Mouse (Mus musculus) heart, embryonic 10.5 days (tissue): ENCODE data around the gene Mxra7. TPM values are rescaled to one million over a fixed set of nuclear protein-coding genes. Genes with fewer than 3 reads are reported as not detected.

Source experiments
- DNase-seq: peaks from one replicate; pipeline ENCODE4 v3.0.0-alpha.2; 2017; ENCODE audit warnings: low spot score
- H3K27ac ChIP-seq: fragments of 300-500 bp; sonication (generic); 2 replicates; pipeline ENCODE4 v1.5.1; 2016; ENCODE audit warnings: mild to moderate bottlenecking
- H3K27me3 ChIP-seq: fragments of 300-500 bp; sonication (generic); 2 replicates; pipeline ENCODE4 v1.6.1; 2016; ENCODE audit warnings: mild to moderate bottlenecking; ENCODE audit not compliant: poor library complexity, insufficient read depth, severe bottlenecking
- H3K36me3 ChIP-seq: fragments of 300-500 bp; sonication (generic); 2 replicates; pipeline ENCODE4 v1.6.1; 2016; ENCODE audit warnings: mild to moderate bottlenecking, moderate library complexity
- H3K4me1 ChIP-seq: fragments of 300-500 bp; sonication (generic); 2 replicates; pipeline ENCODE4 v1.6.1; 2016; ENCODE audit warnings: mild to moderate bottlenecking
- H3K4me3 ChIP-seq: fragments of 300-500 bp; sonication (generic); 2 replicates; pipeline ENCODE4 v1.5.1; 2016; ENCODE audit warnings: mild to moderate bottlenecking, moderate library complexity
- H3K9me3 ChIP-seq: fragments of 300-500 bp; sonication (generic); 2 replicates; pipeline ENCODE4 v1.6.1; 2016; ENCODE audit warnings: mild to moderate bottlenecking, moderate library complexity
- WGBS: fragments of 180-500 bp; shearing (Covaris S2); methylation state at CpG from one replicate; pipeline ENCODE4 v1.1.7; 2016; 5-methylcytosine and 5-hydroxymethylcytosine counted together
- polyA plus RNA-seq: library from polyadenylated mRNA; unstranded; fragments of >200 nt; fragmentation: Nextera tagmentation; extraction: Ambion mirVana; gene quantifications from 2 replicates; pipeline ENCODE4 v1.2.1, GENCODE M21; 2016

Mxra7 gene
- polyA plus RNA-seq, 1 experiment from 2014 or later = 17.9 TPM

GRCm38 (mm10) chr11:116810528-116810927 lies 17.3 kb downstream of the Mxra7 start:
- 77% methylated on average over 11 of the region's 11 CpGs for WGBS
- Histone ChIP-seq H3K36me3 (peaks cover 7% of the 10 kb centered on the region; the same call in 1 of the 2 replicates), H3K4me3 (no peak overlapping the region), H3K9me3 (no peaks in the 10 kb centered on the region), H3K4me1 (peaks cover 60% of the 10 kb centered on the region), H3K27me3 (peaks cover 12% of the 10 kb centered on the region), H3K27ac (no peak overlapping the region)
- DNase-seq = no peak

GRCm38 (mm10) chr11:116809520-116809919 lies 18.3 kb downstream of the Mxra7 start:
- Histone ChIP-seq H3K27ac (no peak overlapping the region), H3K27me3 (peaks cover 12% of the 10 kb centered on the region), H3K36me3 (peaks cover 7% of the 10 kb centered on the region; the same call in 1 of the 2 replicates), H3K4me3 (no peak overlapping the region), H3K9me3 (no peaks in the 10 kb centered on the region), H3K4me1 (peaks cover 51% of the 10 kb centered on the region)
- DNase-seq = no peak
- 81% methylated on average over 8 of the region's 8 CpGs for WGBS

- 70% methylated on average over 11 of the region's 11 CpGs for WGBS
- no peak overlapping the region for H3K4me3 ChIP-seq
- peaks cover 45% of the 10 kb centered on the region for H3K4me1 ChIP-seq
- no peaks in the 10 kb centered on the region for H3K9me3 ChIP-seq
- H3K27ac ChIP-seq = no peak overlapping the region
- peaks cover 7% of the 10 kb centered on the region; the same call in 1 of the 2 replicates for H3K36me3 ChIP-seq
- no peak for DNase-seq
- peaks cover 12% of the 10 kb centered on the region for H3K27me3 ChIP-seq
Observed at GRCm38 (mm10) chr11:116808811-116809395, 18.9 kb downstream of the Mxra7 start.

- Histone ChIP-seq H3K27ac (peak overlapping the region; percentile 76; the same call in 1 of the 2 replicates), H3K27me3 (peaks cover 12% of the 10 kb centered on the region), H3K36me3 (peaks cover 7% of the 10 kb centered on the region; the same call in 1 of the 2 replicates), H3K4me1 (peaks cover 36% of the 10 kb centered on the region), H3K9me3 (no peaks in the 10 kb centered on the region), H3K4me3 (no peak overlapping the region)
- peak; percentile 93 for DNase-seq
- WGBS = 26% methylated on average over 7 of the region's 7 CpGs
Observed at GRCm38 (mm10) chr11:116807938-116808606, 19.8 kb downstream of the Mxra7 start.

GRCm38 (mm10) chr11:116807526-116807925 lies 20.3 kb downstream of the Mxra7 start:
- peak overlapping the region; percentile 76 for H3K27ac ChIP-seq
- WGBS = 67% methylated on average over 3 of the region's 3 CpGs
- H3K9me3 ChIP-seq = no peaks in the 10 kb centered on the region
- DNase-seq = no peak
- peaks cover 12% of the 10 kb centered on the region for H3K27me3 ChIP-seq
- peaks cover 7% of the 10 kb centered on the region; the same call in 1 of the 2 replicates for H3K36me3 ChIP-seq
- no peak overlapping the region for H3K4me3 ChIP-seq
- peaks cover 31% of the 10 kb centered on the region for H3K4me1 ChIP-seq

- H3K27ac ChIP-seq = peak overlapping the region; percentile 76
- H3K4me3 ChIP-seq = no peak overlapping the region
- H3K36me3 ChIP-seq = peaks cover 7% of the 10 kb centered on the region; the same call in 1 of the 2 replicates
- H3K9me3 ChIP-seq = no peaks in the 10 kb centered on the region
- H3K4me1 ChIP-seq = peaks cover 27% of the 10 kb centered on the region
- WGBS = 59% methylated on average over 7 of the region's 7 CpGs
- H3K27me3 ChIP-seq = peaks cover 12% of the 10 kb centered on the region
- DNase-seq = no peak
Observed at GRCm38 (mm10) chr11:116807116-116807515, 20.7 kb downstream of the Mxra7 start.

GRCm38 (mm10) chr11:116806136-116807071 lies 21.4 kb downstream of the Mxra7 start:
- DNase-seq = no peak
- WGBS = 68% methylated on average over 15 of the region's 15 CpGs
- H3K4me3 ChIP-seq = no peak overlapping the region
- peaks cover 21% of the 10 kb centered on the region for H3K4me1 ChIP-seq
- H3K27ac ChIP-seq = peak overlapping the region; percentile 67; the same call in 1 of the 2 replicates
- H3K36me3 ChIP-seq = peaks cover 7% of the 10 kb centered on the region; the same call in 1 of the 2 replicates
- H3K9me3 ChIP-seq = no peaks in the 10 kb centered on the region
- peaks cover 12% of the 10 kb centered on the region for H3K27me3 ChIP-seq

- Histone ChIP-seq H3K27me3 (no peaks in the 10 kb centered on the region), H3K36me3 (no peaks in the 10 kb centered on the region), H3K4me1 (peaks cover 9% of the 10 kb centered on the region; the same call in 1 of the 2 replicates), H3K27ac (no peak overlapping the region), H3K9me3 (no peaks in the 10 kb centered on the region), H3K4me3 (no peak overlapping the region)
- DNase-seq = no peak
- WGBS = 82% methylated on average over 5 of the region's 5 CpGs
Observed at GRCm38 (mm10) chr11:116802709-116803108, 25.1 kb downstream of the Mxra7 start.

GRCm38 (mm10) chr11:116801106-116801505 lies 26.7 kb downstream of the Mxra7 start:
- H3K27ac ChIP-seq = no peak overlapping the region
- no peaks in the 10 kb centered on the region for H3K36me3 ChIP-seq
- no peaks in the 10 kb centered on the region for H3K27me3 ChIP-seq
- no peaks in the 10 kb centered on the region for H3K9me3 ChIP-seq
- no peak for DNase-seq
- 0 out of 2 replicates have a peak, but pooled peaks cover 6% of the 10 kb centered on the region for H3K4me1 ChIP-seq
- WGBS = 70% methylated on average over 5 of the region's 5 CpGs
- no peak overlapping the region for H3K4me3 ChIP-seq

- no peak for DNase-seq
Observed at GRCm38 (mm10) chr11:116799364-116799763, 28.5 kb downstream of the Mxra7 start.

GRCm38 (mm10) chr11:116784221-116784620 lies 43.6 kb downstream of the Mxra7 start:
- Histone ChIP-seq H3K27ac (no peak overlapping the region), H3K4me1 (0 out of 2 replicates have a peak, but pooled peaks cover 3% of the 10 kb centered on the region), H3K36me3 (no peaks in the 10 kb centered on the region), H3K4me3 (no peak overlapping the region), H3K9me3 (peaks cover 3% of the 10 kb centered on the region; the same call in 1 of the 2 replicates), H3K27me3 (no peaks in the 10 kb centered on the region)
- DNase-seq = no peak
- WGBS = 88% methylated on average over 10 of the region's 10 CpGs

More at GRCm38 (mm10) chr11:116799364-116799763, 28.5 kb downstream of the Mxra7 start:
- H3K4me1 ChIP-seq = 0 out of 2 replicates have a peak, but pooled peaks cover 6% of the 10 kb centered on the region
- H3K4me3 ChIP-seq = no peak overlapping the region
- 87% methylated on average over 5 of the region's 5 CpGs for WGBS
- H3K9me3 ChIP-seq = no peaks in the 10 kb centered on the region
- no peaks in the 10 kb centered on the region for H3K36me3 ChIP-seq
- H3K27ac ChIP-seq = no peak overlapping the region
- no peaks in the 10 kb centered on the region for H3K27me3 ChIP-seq

- Histone ChIP-seq H3K36me3 (no peaks in the 10 kb centered on the region), H3K4me3 (no peak overlapping the region), H3K27me3 (no peaks in the 10 kb centered on the region), H3K9me3 (peaks cover 3% of the 10 kb centered on the region; the same call in 1 of the 2 replicates), H3K4me1 (0 out of 2 replicates have a peak, but pooled peaks cover 3% of the 10 kb centered on the region), H3K27ac (no peak overlapping the region)
- 54% methylated on average over 9 of the region's 9 CpGs for WGBS
- peak; percentile 79 for DNase-seq
Observed at GRCm38 (mm10) chr11:116782737-116783145, 45.1 kb downstream of the Mxra7 start.
